Mouse (Mus musculus) lung, embryonic 16.5 days (tissue): ENCODE data around the gene Daam1. TPM values are rescaled to one million over a fixed set of nuclear protein-coding genes. Genes with fewer than 3 reads are reported as not detected.

Experiments used
- ATAC-seq: fragments of 200-750 bp; cut with Nextera tagmentation; 2 replicates; pipeline ENCODE4 v1.8.0; 2017; ENCODE audit warnings: low read depth, mild to moderate bottlenecking, moderate library complexity
- H3K27ac ChIP-seq: fragments of 300-500 bp; sonication (generic); 2 replicates; pipeline ENCODE4 v1.5.1; 2014; ENCODE audit warnings: mild to moderate bottlenecking, control low read depth, low read length
- H3K27me3 ChIP-seq: fragments of 300-500 bp; sonication (generic); 2 replicates; pipeline ENCODE4 v1.6.1; 2014; ENCODE audit warnings: low read depth, low read length, mixed read lengths; ENCODE audit not compliant: control insufficient read depth, insufficient read depth
- H3K36me3 ChIP-seq: fragments of 300-500 bp; sonication (generic); 2 replicates; pipeline ENCODE4 v1.6.1; 2014; ENCODE audit warnings: low read length; ENCODE audit not compliant: control insufficient read depth, insufficient read depth
- H3K4me1 ChIP-seq: fragments of 300-500 bp; sonication (generic); replicated peaks from 2 replicates; pipeline ENCODE4 v1.6.1; 2014; ENCODE audit warnings: low read length, mixed read lengths; ENCODE audit not compliant: control insufficient read depth, insufficient read depth
- H3K4me2 ChIP-seq: fragments of 300-500 bp; sonication (generic); 2 replicates; pipeline ENCODE4 v1.6.1; 2014; ENCODE audit warnings: low read depth, low read length, control low read depth
- H3K4me3 ChIP-seq: fragments of 300-500 bp; sonication (generic); 2 replicates; pipeline ENCODE4 v1.5.1; 2014; ENCODE audit warnings: mild to moderate bottlenecking, low read length, control low read depth
- H3K9ac ChIP-seq: fragments of 300-500 bp; sonication (generic); 2 replicates; pipeline ENCODE4 v1.6.1; 2014; ENCODE audit warnings: low read length, control low read depth
- H3K9me3 ChIP-seq: fragments of 300-500 bp; sonication (generic); 2 replicates; pipeline ENCODE4 v1.6.1; 2016; ENCODE audit warnings: low read length; ENCODE audit not compliant: control insufficient read depth
- WGBS: fragments of 180-500 bp; shearing (Covaris S2); extraction: QIAGEN DNeasy Blood & Tissue Kit; methylation state at CpG from one replicate; pipeline ENCODE4 v1.1.7; 2014; 5-methylcytosine and 5-hydroxymethylcytosine counted together
- polyA plus RNA-seq: library from polyadenylated mRNA; unstranded; fragments of >200 nt; fragmentation: Nextera tagmentation; extraction: Ambion mirVana; gene quantifications from 2 replicates; pipeline ENCODE4 v1.2.1, GENCODE M21; 2015

Gene Daam1
- polyA plus RNA-seq, 1 experiment from 2014 or later, result 16.0 TPM

DNA sequence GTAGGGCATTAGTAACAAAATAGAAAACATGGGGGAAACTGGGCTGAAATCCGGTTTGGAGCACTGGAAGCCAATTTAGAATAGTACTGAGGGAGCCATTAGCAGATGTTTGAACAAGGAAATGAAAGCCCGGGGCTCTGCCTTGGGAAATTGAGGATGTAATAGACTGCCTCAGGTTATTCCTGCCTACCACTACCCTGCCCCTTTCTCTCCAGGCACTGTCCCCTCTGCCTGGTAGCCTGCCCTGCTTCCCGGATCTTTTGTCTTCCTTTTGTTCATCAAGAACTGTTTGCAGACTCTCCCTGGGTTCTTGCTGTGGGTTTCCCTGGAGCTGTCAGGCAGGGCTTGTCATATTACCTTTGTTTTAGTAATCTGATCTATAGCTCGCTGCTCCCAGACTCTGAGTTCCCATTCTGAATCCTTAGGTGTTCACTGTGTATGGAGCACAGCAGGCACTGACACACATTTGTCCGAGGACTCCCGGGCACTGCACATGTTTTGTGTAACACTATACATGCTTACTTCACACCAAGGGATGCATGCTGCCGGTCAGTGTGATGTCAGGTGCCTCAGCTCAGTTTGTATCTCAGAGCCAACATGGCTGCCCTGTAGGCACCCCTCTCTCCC, 61.0 kb downstream of the Daam1 start:
- H3K27me3 ChIP-seq, result no peaks in the 10 kb centered on the region
- no peak overlapping the region for H3K27ac ChIP-seq
- H3K36me3 ChIP-seq, result peaks cover 4% of the 10 kb centered on the region; the same call in 1 of the 2 replicates
- peaks cover 5% of the 10 kb centered on the region for H3K4me1 ChIP-seq
- no peak overlapping the region for H3K9ac ChIP-seq
- ATAC-seq, result no peak
- 55% methylated on average over 7 of the region's 7 CpGs for WGBS
- H3K9me3 ChIP-seq, result no peaks in the 10 kb centered on the region
- no peak overlapping the region for H3K4me3 ChIP-seq
- no peak overlapping the region for H3K4me2 ChIP-seq

DNA sequence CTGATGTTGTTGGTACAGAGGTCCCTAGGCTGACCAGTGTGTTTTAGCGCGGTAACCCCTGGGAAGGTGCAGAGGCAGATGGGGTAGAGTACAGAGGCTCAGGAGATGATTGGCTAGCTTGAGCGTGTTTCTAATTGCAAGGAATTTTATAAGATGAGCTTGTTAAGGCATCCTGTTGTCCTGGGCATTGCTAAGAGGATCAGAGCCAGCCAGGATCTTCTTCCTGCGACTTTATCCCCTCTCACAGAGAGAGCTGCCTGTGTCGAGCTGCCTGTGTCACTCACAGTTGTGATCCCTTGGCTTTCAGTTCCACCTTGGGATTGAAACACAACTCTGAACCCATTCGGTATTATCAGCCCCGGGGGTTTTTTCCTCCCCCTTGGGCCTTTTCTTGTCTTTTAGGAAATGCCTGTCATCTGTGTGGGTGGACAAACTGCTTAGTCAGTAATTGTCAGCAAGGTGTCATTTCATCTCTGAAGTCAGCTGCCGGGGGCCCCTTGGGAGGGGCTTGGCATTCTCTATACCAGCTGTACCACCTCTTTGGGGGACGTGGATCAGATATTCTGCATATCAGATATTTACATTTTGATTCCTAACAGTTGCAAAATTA, 62.2 kb downstream of the Daam1 start:
- no peaks in the 10 kb centered on the region for H3K9me3 ChIP-seq
- WGBS, result 56% methylated on average over 9 of the region's 9 CpGs

DNA sequence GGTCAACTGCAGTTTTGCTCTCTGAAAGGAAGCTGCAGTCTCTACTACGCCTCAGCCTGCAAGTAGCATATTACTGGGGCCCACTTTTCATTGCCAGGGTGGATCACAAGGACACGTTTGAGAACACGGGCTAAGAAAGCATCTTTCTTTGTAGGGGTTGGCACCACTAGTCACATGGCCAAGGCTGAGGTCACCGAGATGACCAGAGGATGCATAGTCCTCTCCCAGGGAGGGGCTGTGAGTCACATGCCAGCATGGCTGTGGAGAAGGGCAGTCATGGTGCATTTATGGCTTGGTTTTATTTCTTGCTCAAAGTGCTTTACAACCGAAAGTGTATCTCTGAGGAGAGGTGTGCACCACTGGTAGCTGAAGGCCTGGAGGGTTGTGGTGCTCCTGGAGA, 67.4 kb downstream of the Daam1 start:
- Histone ChIP-seq H3K27me3 (no peaks in the 10 kb centered on the region), H3K4me1 (no peaks in the 10 kb centered on the region), H3K4me3 (no peak overlapping the region), H3K4me2 (no peak overlapping the region), H3K9me3 (no peaks in the 10 kb centered on the region), H3K36me3 (peaks cover 28% of the 10 kb centered on the region), H3K9ac (no peak overlapping the region), H3K27ac (no peak overlapping the region)
- WGBS, result 85% methylated on average over 5 of the region's 5 CpGs
- no peak for ATAC-seq

More for the DNA sequence above, 62.2 kb downstream of the Daam1 start:
- no peak overlapping the region for H3K4me2 ChIP-seq
- no peak for ATAC-seq
- peaks cover 5% of the 10 kb centered on the region; the same call in 1 of the 2 replicates for H3K4me1 ChIP-seq
- no peak overlapping the region for H3K4me3 ChIP-seq
- H3K27ac ChIP-seq, result no peak overlapping the region
- H3K36me3 ChIP-seq, result peaks cover 12% of the 10 kb centered on the region
- no peaks in the 10 kb centered on the region for H3K27me3 ChIP-seq
- H3K9ac ChIP-seq, result 0 out of 2 replicates have a peak overlapping the region, but pooled peaks have one; percentile 8

DNA sequence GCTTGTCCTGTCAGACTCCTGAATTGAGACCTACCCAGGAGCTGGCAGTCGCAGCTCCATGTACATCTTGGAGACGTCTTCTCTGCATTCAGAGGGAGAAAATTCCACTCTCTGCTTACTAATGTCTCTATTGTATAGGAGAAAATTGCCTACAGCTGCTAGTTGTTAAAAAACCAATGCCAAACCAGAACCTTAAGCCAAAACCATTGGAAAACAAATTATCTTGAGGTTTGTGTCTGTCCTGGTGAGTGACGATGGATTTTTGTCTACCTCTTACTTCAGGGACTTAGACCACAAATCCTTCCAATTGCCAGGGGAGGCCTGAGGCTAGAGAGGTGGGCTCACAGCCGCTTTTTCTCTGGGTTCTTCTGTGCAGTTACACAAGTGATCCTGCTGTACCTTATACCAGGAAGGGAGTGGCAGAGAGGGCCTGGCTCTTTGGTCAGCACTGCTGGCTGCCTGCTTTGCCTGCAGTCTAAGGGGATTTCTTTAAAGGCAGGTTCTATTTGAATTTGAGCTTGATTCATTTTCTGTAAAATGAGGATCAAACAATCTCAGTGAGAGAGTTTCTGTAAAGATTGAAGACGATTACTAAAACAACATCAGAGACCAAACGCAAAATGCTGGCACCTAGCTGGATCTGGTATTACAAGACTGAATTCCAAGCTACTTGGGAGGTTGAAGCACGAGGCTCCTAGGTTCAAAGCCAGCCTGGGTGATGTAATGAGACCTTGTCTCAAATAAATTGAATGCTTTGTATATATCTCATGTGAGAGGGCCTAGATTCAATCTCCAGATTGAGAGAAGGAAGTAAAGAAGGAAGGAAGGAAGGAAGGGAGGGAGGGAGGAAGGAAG, 68.0 kb downstream of the Daam1 start:
- Histone ChIP-seq H3K4me1 (no peaks in the 10 kb centered on the region; the same call in 1 of the 2 replicates), H3K4me2 (no peak overlapping the region), H3K4me3 (no peak overlapping the region), H3K36me3 (peaks cover 28% of the 10 kb centered on the region), H3K27me3 (no peaks in the 10 kb centered on the region), H3K9me3 (no peaks in the 10 kb centered on the region), H3K27ac (no peak overlapping the region), H3K9ac (no peak overlapping the region)
- WGBS, result 71% methylated on average over 7 of the region's 7 CpGs
- ATAC-seq, result no peak

DNA sequence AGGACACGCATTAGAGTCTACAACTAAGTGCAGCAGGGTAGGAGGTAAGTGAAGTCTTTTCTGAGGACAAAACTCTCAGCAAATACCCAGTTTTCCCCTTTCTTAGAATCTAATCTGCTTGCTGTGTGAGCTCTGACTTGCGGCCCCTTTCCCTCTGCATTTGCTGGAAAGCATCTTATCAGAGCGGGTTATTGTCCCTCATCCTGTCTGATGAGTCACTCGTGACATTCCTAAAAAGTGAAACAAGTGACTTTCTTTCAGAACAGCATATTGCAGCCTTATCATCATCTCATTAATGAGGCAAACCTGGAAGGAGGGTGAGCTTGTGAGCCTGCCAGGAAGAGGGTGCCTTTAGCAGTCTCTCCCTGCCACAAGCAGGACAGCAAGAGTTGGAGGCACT, 68.7 kb downstream of the Daam1 start:
- no peak overlapping the region for H3K4me2 ChIP-seq
- H3K4me1 ChIP-seq, result peaks cover 3% of the 10 kb centered on the region; the same call in 1 of the 2 replicates
- H3K9me3 ChIP-seq, result no peaks in the 10 kb centered on the region
- no peaks in the 10 kb centered on the region for H3K27me3 ChIP-seq
- H3K4me3 ChIP-seq, result no peak overlapping the region
- no peak overlapping the region for H3K9ac ChIP-seq
- 68% methylated on average over 4 of the region's 4 CpGs for WGBS
- peaks cover 28% of the 10 kb centered on the region for H3K36me3 ChIP-seq
- no peak for ATAC-seq
- H3K27ac ChIP-seq, result no peak overlapping the region

DNA sequence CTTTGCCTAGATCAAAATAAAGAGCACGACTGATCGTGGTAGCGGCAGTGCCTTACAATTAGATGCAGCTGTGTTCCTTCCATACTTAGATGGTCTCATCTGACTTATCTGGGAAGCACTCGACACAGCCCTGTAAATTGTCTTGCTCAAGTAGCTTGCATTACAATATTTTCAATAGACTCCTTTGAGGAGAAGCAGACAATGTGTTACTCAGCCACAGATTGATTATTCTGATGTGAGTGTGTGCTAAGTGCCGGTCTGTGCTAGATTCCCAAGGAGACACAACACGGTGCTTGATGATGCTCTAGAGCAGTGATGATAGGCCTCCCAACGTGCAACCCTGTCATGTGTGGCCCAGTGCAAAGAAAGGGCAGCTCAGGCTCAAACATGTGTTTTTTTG, 70.3 kb downstream of the Daam1 start:
- no peaks in the 10 kb centered on the region for H3K9me3 ChIP-seq

DNA sequence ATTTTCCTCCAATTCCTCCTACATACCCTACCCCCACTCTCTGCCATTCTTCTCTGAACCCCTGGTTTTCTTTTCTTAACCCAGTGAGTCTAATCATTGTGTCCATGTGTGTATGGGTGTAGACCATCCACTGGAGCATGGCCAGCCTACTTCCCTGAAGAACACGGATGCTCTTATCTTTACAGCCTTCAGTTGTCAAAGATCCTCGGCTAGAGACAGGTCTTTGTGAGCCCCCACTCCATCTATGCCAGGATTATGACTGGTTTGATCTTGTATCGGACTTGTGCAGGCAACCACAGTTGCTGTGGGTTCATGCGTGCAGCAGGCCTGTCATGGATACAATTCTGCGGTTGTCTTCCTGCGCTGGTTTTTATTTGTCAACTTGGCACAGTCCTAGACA, 71.0 kb downstream of the Daam1 start:
- no peaks in the 10 kb centered on the region for H3K9me3 ChIP-seq
- H3K4me1 ChIP-seq, result peaks cover 18% of the 10 kb centered on the region
- peaks cover 24% of the 10 kb centered on the region for H3K36me3 ChIP-seq
- H3K4me3 ChIP-seq, result no peak overlapping the region
- no peaks in the 10 kb centered on the region for H3K27me3 ChIP-seq
- no peak for ATAC-seq
- H3K4me2 ChIP-seq, result no peak overlapping the region
- H3K27ac ChIP-seq, result no peak overlapping the region
- H3K9ac ChIP-seq, result no peak overlapping the region
- WGBS, result 90% methylated on average over 6 of the region's 6 CpGs

More for the DNA sequence above, 70.3 kb downstream of the Daam1 start:
- Histone ChIP-seq H3K27me3 (no peaks in the 10 kb centered on the region), H3K4me3 (no peak overlapping the region), H3K36me3 (peaks cover 26% of the 10 kb centered on the region), H3K9ac (no peak overlapping the region), H3K4me1 (peaks cover 12% of the 10 kb centered on the region), H3K27ac (no peak overlapping the region), H3K4me2 (no peak overlapping the region)
- ATAC-seq, result no peak
- 83% methylated on average over 7 of the region's 7 CpGs for WGBS

DNA sequence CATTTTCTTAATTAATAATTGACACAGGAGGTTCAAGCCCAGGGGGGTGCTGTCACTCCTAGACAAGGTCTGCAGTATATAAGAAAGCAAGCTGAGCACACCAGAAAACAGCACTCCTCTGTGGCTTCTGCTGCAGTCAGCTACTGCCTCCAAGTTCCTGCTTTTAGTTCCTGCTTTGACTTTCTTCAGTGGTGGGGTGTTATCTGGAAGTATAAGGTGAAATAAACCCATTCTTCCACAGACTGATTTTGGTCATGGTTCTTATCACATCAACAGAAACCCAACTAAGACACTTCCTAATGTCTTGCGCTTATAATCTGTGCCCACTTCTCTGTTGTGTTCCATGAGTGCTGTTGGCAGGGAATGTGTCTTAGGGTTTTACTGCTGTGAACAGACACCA, 71.4 kb downstream of the Daam1 start:
- WGBS, result 95% methylated on average over 1 of the region's 1 CpGs
- no peak for ATAC-seq
- no peak overlapping the region for H3K27ac ChIP-seq
- H3K4me1 ChIP-seq, result peaks cover 22% of the 10 kb centered on the region
- peaks cover 20% of the 10 kb centered on the region for H3K36me3 ChIP-seq
- no peak overlapping the region for H3K4me2 ChIP-seq
- H3K27me3 ChIP-seq, result no peaks in the 10 kb centered on the region
- no peak overlapping the region for H3K9ac ChIP-seq
- no peak overlapping the region for H3K4me3 ChIP-seq
- H3K9me3 ChIP-seq, result no peaks in the 10 kb centered on the region

DNA sequence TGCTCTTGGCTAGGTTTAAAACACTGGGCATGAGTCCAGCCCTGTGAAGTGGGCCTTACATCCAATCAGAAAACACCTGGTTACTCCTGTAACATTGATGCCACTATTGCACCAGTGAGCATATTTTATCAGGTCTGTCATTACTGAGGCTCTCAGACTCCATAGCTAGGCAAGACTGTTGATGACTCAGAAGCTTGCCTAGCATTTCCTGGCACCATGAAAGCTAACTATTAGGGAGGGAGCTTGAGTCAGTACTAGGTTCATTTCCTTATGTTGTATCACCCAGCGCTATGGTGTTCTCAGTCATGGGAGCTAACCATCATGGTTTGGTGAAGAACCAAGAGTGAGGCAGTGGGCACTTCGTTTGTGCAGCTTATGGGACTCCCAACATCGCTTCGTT, 72.3 kb downstream of the Daam1 start:
- no peak for ATAC-seq
- Histone ChIP-seq H3K4me3 (no peak overlapping the region), H3K4me1 (peaks cover 22% of the 10 kb centered on the region), H3K9me3 (no peaks in the 10 kb centered on the region), H3K9ac (no peak overlapping the region), H3K27ac (no peak overlapping the region), H3K4me2 (no peak overlapping the region), H3K27me3 (no peaks in the 10 kb centered on the region), H3K36me3 (peaks cover 16% of the 10 kb centered on the region)
- WGBS, result 93% methylated on average over 4 of the region's 4 CpGs
